Mouse (Mus musculus) lung, embryonic 14.5 days (tissue): ENCODE measurements around the gene Itpk1. TPM values are rescaled to one million over a fixed set of nuclear protein-coding genes. Genes with fewer than 3 reads are reported as not detected.

Experiments
- ATAC-seq: fragments of 200-750 bp; cut with Nextera tagmentation; 2 replicates; pipeline ENCODE4 v1.8.0; 2017; ENCODE audit warnings: mild to moderate bottlenecking, moderate TSS enrichment, moderate library complexity; ENCODE audit not compliant: insufficient read depth
- DNase-seq: peaks from one replicate; pipeline ENCODE4 v3.0.0-alpha.2; 2015
- H3K27ac ChIP-seq: fragments of 300-500 bp; sonication (generic); 2 replicates; pipeline ENCODE4 v1.5.1; 2014; ENCODE audit warnings: low read depth, mild to moderate bottlenecking, moderate library complexity
- H3K27me3 ChIP-seq: fragments of 300-500 bp; sonication (generic); 2 replicates; pipeline ENCODE4 v1.6.1; 2014; ENCODE audit warnings: low read length, control low read depth; ENCODE audit not compliant: insufficient read depth
- H3K36me3 ChIP-seq: fragments of 300-500 bp; sonication (generic); 2 replicates; pipeline ENCODE4 v1.6.1; 2014; ENCODE audit warnings: control low read depth; ENCODE audit not compliant: insufficient read depth
- H3K4me1 ChIP-seq: fragments of 300-500 bp; sonication (generic); 2 replicates; pipeline ENCODE4 v1.6.1; 2014; ENCODE audit warnings: antibody characterized with exemption, control low read depth; ENCODE audit not compliant: insufficient read depth
- H3K4me2 ChIP-seq: fragments of 300-500 bp; sonication (generic); 2 replicates; pipeline ENCODE4 v1.6.1; 2014; ENCODE audit warnings: mild to moderate bottlenecking
- H3K4me3 ChIP-seq: fragments of 300-500 bp; sonication (generic); 2 replicates; pipeline ENCODE4 v1.5.1; 2014; ENCODE audit warnings: low read depth, low read length
- H3K9ac ChIP-seq: fragments of 300-500 bp; sonication (generic); 2 replicates; pipeline ENCODE4 v1.6.1; 2014
- H3K9me3 ChIP-seq: fragments of 300-500 bp; sonication (generic); 2 replicates; pipeline ENCODE4 v1.6.1; 2016; ENCODE audit warnings: low read depth, low read length, control low read depth
- CTCF ChIP-seq: IDR thresholded peaks from 2 replicates; pipeline ENCODE4 v1.5.1; 2016; ENCODE audit warnings: antibody characterized with exemption, low read depth
- WGBS: fragments of 180-500 bp; shearing (Covaris S2); extraction: QIAGEN DNeasy Blood & Tissue Kit; methylation state at CpG from one replicate; pipeline ENCODE4 v1.1.7; 2014; 5-methylcytosine and 5-hydroxymethylcytosine counted together
- polyA plus RNA-seq: library from polyadenylated mRNA; unstranded; fragments of >200 nt; fragmentation: Nextera tagmentation; extraction: Ambion mirVana; gene quantifications from 2 replicates; pipeline ENCODE4 v1.2.1, GENCODE M21; 2014

The Itpk1 gene
- polyA plus RNA-seq, 1 experiment from 2014 or later = 8.4 TPM

DNA sequence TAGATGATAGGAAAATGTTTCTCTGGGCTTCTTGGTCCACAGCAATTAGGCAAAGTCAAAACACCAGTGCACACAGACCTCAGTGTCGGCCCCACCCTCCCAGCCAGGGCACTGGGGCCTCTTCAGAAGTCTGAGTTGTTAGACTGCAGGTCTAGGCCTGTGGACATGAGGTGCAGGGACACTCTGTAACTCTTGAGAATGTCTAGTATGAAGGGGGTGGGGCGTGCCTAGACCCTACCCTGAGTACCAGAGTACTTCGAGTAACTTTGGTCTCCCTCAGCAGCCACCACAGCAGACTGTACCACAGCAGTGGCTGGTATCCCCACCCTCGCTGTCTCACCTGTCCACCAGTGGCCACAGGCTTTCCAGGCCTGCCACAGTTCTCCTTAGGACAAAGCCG lies 18.4 kb downstream of the Itpk1 start:
- H3K9ac ChIP-seq = no peak overlapping the region
- H3K4me3 ChIP-seq = no peak overlapping the region
- no peak overlapping the region for H3K4me2 ChIP-seq
- no peak for DNase-seq
- 82% methylated on average over 5 of the region's 5 CpGs for WGBS
- no peaks in the 10 kb centered on the region for H3K36me3 ChIP-seq
- H3K4me1 ChIP-seq = no peaks in the 10 kb centered on the region
- H3K27me3 ChIP-seq = no peaks in the 10 kb centered on the region
- no peak overlapping the region for H3K27ac ChIP-seq
- H3K9me3 ChIP-seq = no peaks in the 10 kb centered on the region
- 0 out of 2 replicates have a peak, but pooled peaks have one; percentile 32 for ATAC-seq
- no peak for TF ChIP-seq CTCF

GRCm38 (mm10) chr12:102685523-102685931 lies 19.2 kb downstream of the Itpk1 start:
- ATAC-seq (no peak), DNase-seq (no peak)
- 24% methylated on average over 9 of the region's 9 CpGs for WGBS
- Histone ChIP-seq H3K4me1 (no peaks in the 10 kb centered on the region), H3K27me3 (no peaks in the 10 kb centered on the region), H3K9me3 (no peaks in the 10 kb centered on the region), H3K9ac (no peak overlapping the region; the same call in 1 of the 2 replicates), H3K4me2 (no peak overlapping the region), H3K36me3 (no peaks in the 10 kb centered on the region), H3K4me3 (no peak overlapping the region), H3K27ac (no peak overlapping the region)
- no peak for TF ChIP-seq CTCF

GRCm38 (mm10) chr12:102684720-102685386 lies 19.9 kb downstream of the Itpk1 start:
- H3K4me3 ChIP-seq = no peak overlapping the region
- DNase-seq (no peak), ATAC-seq (no peak)
- no peak overlapping the region; the same call in 1 of the 2 replicates for H3K27ac ChIP-seq
- no peaks in the 10 kb centered on the region for H3K9me3 ChIP-seq
- H3K4me1 ChIP-seq = no peaks in the 10 kb centered on the region
- TF ChIP-seq CTCF = no peak
- H3K36me3 ChIP-seq = no peaks in the 10 kb centered on the region
- no peak overlapping the region; the same call in 1 of the 2 replicates for H3K9ac ChIP-seq
- no peaks in the 10 kb centered on the region for H3K27me3 ChIP-seq
- WGBS = 68% methylated on average over 3 of the region's 3 CpGs
- H3K4me2 ChIP-seq = no peak overlapping the region

GRCm38 (mm10) chr12:102683979-102684378 lies 20.8 kb downstream of the Itpk1 start:
- no peaks in the 10 kb centered on the region for H3K4me1 ChIP-seq
- DNase-seq (no peak), ATAC-seq (no peak)
- H3K4me2 ChIP-seq = no peak overlapping the region
- WGBS = 72% methylated on average over 5 of the region's 5 CpGs
- H3K9me3 ChIP-seq = no peaks in the 10 kb centered on the region
- H3K27ac ChIP-seq = no peak overlapping the region
- no peak for TF ChIP-seq CTCF
- H3K36me3 ChIP-seq = no peaks in the 10 kb centered on the region
- no peaks in the 10 kb centered on the region for H3K27me3 ChIP-seq
- no peak overlapping the region for H3K9ac ChIP-seq
- no peak overlapping the region for H3K4me3 ChIP-seq

DNA sequence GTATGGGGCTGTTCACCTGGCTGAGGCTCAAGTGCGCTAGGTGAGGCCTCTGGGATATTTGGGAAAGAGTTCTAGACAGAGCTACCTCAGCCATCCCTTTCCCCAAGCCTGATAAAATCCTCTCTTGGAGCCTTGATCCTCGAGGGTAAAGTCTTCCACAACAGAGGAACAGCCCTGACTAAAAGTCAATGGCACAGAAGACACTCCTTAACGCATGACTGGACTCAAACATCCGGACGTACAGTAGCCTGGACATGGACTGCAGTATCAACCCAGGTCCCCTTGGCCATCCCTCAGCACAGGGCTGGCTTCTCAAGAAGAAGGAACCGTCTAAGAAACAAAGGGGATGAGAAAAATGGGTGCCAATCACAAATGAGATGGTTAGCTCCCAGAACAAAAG lies 21.3 kb downstream of the Itpk1 start:
- no peak overlapping the region for H3K4me2 ChIP-seq
- no peak for TF ChIP-seq CTCF
- no peak overlapping the region for H3K9ac ChIP-seq
- DNase-seq (no peak), ATAC-seq (no peak)
- no peaks in the 10 kb centered on the region for H3K36me3 ChIP-seq
- no peak overlapping the region for H3K4me3 ChIP-seq
- no peaks in the 10 kb centered on the region for H3K9me3 ChIP-seq
- 81% methylated on average over 6 of the region's 6 CpGs for WGBS
- no peaks in the 10 kb centered on the region for H3K4me1 ChIP-seq
- no peak overlapping the region for H3K27ac ChIP-seq
- no peaks in the 10 kb centered on the region for H3K27me3 ChIP-seq

DNA sequence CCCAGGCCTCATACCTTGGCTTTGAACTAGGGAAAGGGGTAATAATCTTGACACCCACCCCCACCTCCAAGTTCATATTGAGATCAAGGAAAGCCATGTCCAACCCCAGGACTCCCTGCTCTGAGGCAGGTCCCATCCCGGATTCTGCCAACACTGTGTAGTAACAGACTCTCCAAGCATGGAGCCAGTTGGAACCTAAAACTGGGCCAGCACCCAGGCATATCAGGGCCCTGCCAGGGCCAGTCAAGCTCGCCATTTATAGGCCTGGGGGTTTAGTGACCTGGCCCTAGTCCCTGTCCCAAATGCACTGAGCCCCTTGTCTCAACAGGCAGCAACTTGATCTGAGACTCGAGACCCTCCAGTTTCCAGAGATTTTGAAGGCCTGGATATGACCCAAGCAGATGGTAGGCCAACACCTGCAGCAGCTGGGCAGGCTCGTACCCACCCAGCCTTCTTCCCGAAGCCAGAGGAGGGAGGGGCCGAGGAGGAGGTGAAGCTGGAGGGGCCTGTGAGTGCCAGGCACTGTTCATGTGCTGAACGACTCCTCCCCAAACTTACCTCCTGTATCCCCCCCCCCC lies 21.9 kb downstream of the Itpk1 start:
- no peak for TF ChIP-seq CTCF
- Histone ChIP-seq H3K4me1 (no peaks in the 10 kb centered on the region), H3K9ac (no peak overlapping the region), H3K27ac (no peak overlapping the region), H3K4me2 (no peak overlapping the region), H3K36me3 (no peaks in the 10 kb centered on the region), H3K27me3 (no peaks in the 10 kb centered on the region), H3K9me3 (no peaks in the 10 kb centered on the region), H3K4me3 (no peak overlapping the region)
- no peak for DNase-seq
- WGBS = 79% methylated on average over 7 of the region's 7 CpGs
- ATAC-seq = no peak

DNA sequence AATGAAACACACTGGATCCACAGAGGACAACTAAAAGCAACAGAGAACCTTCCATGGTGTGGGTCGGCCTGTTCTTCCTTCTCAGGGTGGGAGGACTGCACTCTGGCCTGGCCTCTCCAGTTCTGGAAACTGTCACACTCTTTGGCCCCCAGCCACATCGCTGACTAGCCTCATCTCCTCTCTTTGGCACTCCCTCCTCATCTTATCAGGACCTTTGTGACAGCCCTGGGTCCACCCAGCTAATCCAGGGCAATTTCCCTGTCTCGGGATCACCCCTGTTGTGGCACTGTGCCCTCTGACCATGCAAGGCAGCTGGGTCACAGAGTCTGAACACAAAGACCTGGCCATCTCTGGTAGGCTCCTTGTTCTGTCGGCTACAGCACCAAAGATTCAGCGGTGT lies 22.6 kb downstream of the Itpk1 start:
- WGBS = 73% methylated on average over 5 of the region's 5 CpGs
- H3K4me1 ChIP-seq = no peaks in the 10 kb centered on the region
- H3K27ac ChIP-seq = no peak overlapping the region
- no peaks in the 10 kb centered on the region for H3K9me3 ChIP-seq
- ATAC-seq = no peak
- H3K27me3 ChIP-seq = no peaks in the 10 kb centered on the region
- no peaks in the 10 kb centered on the region for H3K36me3 ChIP-seq
- H3K9ac ChIP-seq = no peak overlapping the region
- no peak for DNase-seq
- no peak overlapping the region for H3K4me2 ChIP-seq
- no peak overlapping the region for H3K4me3 ChIP-seq
- TF ChIP-seq CTCF = no peak
